Mouse (Mus musculus) mammary gland, adult 2 months (tissue): ENCODE measurements around the gene A530016L24Rik. TPM values are rescaled to one million over a fixed set of nuclear protein-coding genes. Genes with fewer than 3 reads are reported as not detected.

Experiments
- polyA plus RNA-seq: library from polyadenylated mRNA; depleted of rRNA; stranded (reverse); fragments of >200 nt; gene quantifications from 2 replicates; pipeline ENCODE4 v1.2.3, GENCODE M21; 2012; ENCODE audit warnings: low replicate concordance; rRNA removed

A530016L24Rik gene
- polyA plus RNA-seq, result 257 and 300 TPM in 2 replicates

DNA sequence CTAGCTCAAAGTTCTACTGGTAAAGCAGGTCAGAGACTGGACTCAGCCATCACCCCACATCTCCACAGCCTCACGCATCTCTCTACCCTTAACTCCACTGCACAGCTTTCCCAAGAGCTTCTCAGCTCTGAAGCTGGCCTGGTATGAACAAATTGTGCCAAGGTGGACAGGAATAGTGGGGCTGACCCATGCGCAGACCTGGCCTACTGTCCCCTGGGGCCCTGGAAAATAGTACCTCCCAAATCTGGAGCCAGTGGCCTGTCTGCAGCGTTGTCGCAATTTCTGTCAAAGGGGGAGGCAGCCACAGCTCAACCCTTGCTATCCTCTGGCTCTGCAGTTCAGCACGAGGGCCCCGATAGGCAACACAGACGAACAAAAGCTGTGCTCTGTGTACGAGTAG is at the start of gene A530016L24Rik:
Gene A530016L24Rik, plus strand, starts transcription at position 315 of the 400 bp plus-strand sequence.

DNA sequence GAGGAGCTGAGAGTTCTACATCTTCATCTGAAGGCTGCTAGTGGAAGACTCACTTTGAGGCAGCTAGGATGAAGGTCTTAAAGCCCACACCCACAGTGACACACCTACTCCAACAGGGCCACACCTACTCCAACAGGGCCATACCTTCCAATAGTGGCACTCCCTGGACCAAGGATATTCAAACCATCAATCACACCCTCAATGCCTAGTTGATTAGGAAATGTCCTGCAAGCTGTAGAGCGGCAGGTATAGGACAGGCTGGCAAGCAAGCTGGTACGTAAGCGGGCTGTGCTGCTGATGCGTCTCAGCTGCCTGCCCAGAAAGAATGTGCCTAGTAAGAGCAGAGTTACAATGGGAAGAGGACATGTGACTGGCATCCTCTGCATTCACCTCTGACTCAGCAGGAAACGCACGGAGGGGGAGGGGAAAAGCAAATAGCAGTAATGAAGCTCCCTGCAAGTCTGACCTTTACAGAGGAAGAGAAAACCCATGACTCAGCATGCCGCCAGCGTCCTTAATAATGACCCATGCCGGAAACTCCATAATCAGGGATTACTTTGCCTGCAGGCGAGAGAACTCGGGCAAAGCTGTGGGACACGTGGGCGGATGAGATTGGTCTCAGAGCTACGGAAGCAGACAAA is 27.6 kb downstream of the A530016L24Rik start, which contains the start of gene Tmem179:
Gene Tmem179, minus strand, starts transcription at position 51 of the 641 bp plus-strand sequence.

Other genes starting within 250 kb of the A530016L24Rik start
- 0.10 and 0.14 TPM in 2 replicates for gene Tmem179, start 27.3 kb downstream of the A530016L24Rik start, polyA plus RNA-seq
- gene Inf2, start 99.3 kb downstream of the A530016L24Rik start, polyA plus RNA-seq, result 32.1 and 51.3 TPM in 2 replicates
- gene Adssl1, start 130.6 kb downstream of the A530016L24Rik start, polyA plus RNA-seq, result 10.8 and 103 TPM in 2 replicates
- gene Siva1, start 155.2 kb downstream of the A530016L24Rik start, polyA plus RNA-seq, result 37.1 and 48.6 TPM in 2 replicates
- 121 and 167 TPM in 2 replicates for gene Akt1, start 185.4 kb downstream of the A530016L24Rik start, polyA plus RNA-seq
- 17.1 and 26.8 TPM in 2 replicates for gene Zbtb42, start 189.4 kb downstream of the A530016L24Rik start, polyA plus RNA-seq
- gene Cep170b, start 231.0 kb downstream of the A530016L24Rik start, polyA plus RNA-seq, result 27.1 and 43.9 TPM in 2 replicates